Mouse (Mus musculus): ENCODE measurements around the gene Ralgapb. TPM values are rescaled to one million over a fixed set of nuclear protein-coding genes. Genes with fewer than 3 reads are reported as not detected.
"Not testable (repeated sequence)": the region's sequence is repeated elsewhere in the genome, so short reads cannot be mapped to it uniquely, and the experiment has no call there.

Ralgapb gene
- polyA plus RNA-seq, 1 experiment from 2014 or later, result 22.1 TPM

DNA sequence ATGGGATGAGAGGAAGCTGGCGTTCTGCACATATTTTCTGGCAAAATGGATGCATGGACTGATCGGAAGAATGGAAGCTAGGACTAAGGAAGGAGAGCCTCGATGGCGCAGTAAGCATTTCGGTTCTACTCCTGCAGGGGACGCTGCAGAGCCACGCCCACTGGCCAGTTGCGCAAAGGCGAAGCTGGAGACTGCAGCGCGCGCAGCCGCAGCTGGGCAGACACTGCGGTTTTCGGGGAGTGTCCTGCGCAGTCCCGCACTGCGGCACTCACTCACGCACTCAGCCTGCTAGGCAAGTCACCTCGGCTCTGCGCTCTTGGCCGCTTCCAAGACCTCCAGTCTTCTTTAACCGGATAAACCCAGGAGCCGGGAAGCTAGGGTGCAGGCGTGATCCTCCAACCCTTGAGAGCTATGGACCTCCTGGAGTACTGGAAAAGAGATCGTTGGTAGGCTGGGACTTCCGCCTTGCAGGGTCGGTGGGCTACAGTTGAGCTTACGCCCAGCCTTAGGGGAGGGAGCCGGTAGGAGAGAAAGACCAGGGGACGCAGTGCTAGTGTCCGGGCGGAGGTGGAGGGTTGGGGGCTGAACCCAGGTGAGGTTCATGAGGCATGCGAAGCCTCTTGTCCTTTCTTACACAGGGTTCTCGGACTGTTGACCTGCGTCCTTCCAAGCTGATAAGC, 34.1 kb upstream of the Ralgapb start, which contains the start of gene Snhg11:
Gene Snhg11, plus strand, starts transcription at position 196 of the 680 bp plus-strand sequence.
- peak; percentile 87 for ATAC-seq (ENCODE audit: low read depth)
- Histone ChIP-seq H3K9ac (peak within 1 kb of the TSS; percentile 86), H3K27me3 (peaks cover 21% of the 10 kb centered on the region), H3K4me2 (peak within 1 kb of the TSS; percentile 57), H3K9me3 (no peaks in the 10 kb centered on the region), H3K4me1 (replicated peaks) (peaks cover 28% of the 10 kb centered on the region), H3K4me3 (peak within 1 kb of the TSS; percentile 51), H3K36me3 (peaks cover 14% of the 10 kb centered on the region), H3K27ac (replicated peaks) (peak within 1 kb of the TSS; percentile 90)
- under 1% methylated on average over 36 of the region's 36 CpGs for WGBS

DNA sequence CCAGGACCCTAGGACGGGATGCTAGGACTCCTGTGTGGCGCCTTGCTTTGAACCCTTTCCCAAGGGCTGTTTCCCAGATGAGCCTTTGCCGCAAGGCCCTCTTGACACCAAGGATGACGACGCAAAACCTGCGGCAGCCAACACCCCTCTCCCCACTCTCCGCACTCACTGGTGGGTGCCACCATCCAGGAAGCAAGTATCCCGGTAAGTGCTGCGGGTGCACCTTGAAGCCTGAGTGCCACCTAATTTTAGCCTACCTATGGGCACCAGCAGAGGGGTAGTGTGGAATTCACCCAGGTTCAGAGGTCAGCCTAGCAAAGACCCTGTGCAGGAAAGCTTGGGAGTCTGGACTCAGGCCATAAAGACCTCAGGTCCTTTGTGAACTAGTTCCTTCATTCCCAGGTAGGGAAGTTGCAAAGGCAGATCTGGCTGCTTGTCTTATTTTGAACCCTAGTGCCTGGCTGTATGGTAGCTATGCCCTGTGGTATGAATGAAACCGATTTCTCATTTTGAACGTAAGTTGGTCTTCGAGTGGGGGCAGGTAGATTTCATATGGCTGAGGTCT, 33.4 kb upstream of the Ralgapb start:
- peak overlapping the region; percentile 57 for H3K4me2 ChIP-seq
- no peaks in the 10 kb centered on the region for H3K9me3 ChIP-seq

DNA sequence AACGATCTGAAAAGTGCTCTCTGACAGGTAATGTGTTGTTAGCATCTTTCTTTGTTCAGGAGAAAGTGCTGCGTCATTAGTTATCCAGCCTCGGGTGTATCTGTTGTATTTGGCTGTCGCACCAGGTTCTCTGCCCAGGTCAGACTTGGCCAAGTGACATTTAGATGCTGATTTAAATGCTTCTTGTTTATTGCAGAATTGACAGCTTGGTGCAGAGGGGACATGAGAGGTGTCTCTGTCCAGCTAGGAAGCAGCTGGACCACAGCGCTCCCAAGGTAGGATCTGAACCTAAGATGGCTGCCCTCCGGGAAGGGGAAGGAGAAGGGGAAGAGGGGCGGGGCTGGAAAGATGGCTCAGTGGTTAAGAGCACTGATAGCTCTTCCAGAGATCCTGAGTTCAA, 32.9 kb upstream of the Ralgapb start:
- Histone ChIP-seq H3K9me3 (no peaks in the 10 kb centered on the region), H3K27ac (replicated peaks) (peak overlapping the region; percentile 90), H3K4me2 (peak overlapping the region; percentile 57), H3K36me3 (peaks cover 22% of the 10 kb centered on the region), H3K27me3 (peaks cover 21% of the 10 kb centered on the region), H3K4me3 (peak overlapping the region; percentile 51), H3K9ac (peak overlapping the region; percentile 86), H3K4me1 (replicated peaks) (peaks cover 28% of the 10 kb centered on the region)
- ATAC-seq (ENCODE audit: low read depth), result no peak
- WGBS, result 63% methylated on average over 7 of the region's 7 CpGs

More for the DNA sequence above, 33.4 kb upstream of the Ralgapb start:
- Histone ChIP-seq H3K27me3 (peaks cover 21% of the 10 kb centered on the region), H3K4me1 (replicated peaks) (peaks cover 28% of the 10 kb centered on the region), H3K36me3 (peaks cover 20% of the 10 kb centered on the region), H3K27ac (replicated peaks) (peak overlapping the region; percentile 90), H3K9ac (peak overlapping the region; percentile 86), H3K4me3 (peak overlapping the region; percentile 51)
- WGBS, result 27% methylated on average over 12 of the region's 12 CpGs
- ATAC-seq (ENCODE audit: low read depth), result peak; percentile 24

DNA sequence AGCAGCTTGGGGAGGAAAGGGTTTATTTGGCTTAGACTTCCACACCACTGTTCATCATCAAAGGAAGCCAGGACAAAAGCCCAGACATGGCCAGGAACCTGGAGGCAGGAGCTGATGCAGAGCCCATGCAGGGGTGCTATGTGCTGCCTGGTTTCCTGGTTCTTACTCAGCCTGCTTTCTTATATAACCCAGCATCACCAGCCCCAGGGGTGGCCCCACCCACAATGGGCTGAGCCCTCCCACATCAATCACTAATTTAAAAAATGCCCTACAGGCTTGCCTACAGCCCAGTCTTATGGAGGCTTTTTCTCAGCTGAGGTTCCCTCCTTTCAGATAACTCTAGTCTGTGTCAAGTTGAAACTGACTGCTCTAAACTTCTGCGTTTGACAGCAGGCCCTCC, 31.8 kb upstream of the Ralgapb start:
- WGBS, result 89% methylated on average over 1 of the region's 1 CpGs
- peak overlapping the region; percentile 57 for H3K4me2 ChIP-seq
- peaks cover 28% of the 10 kb centered on the region for H3K4me1 ChIP-seq (replicated peaks)

DNA sequence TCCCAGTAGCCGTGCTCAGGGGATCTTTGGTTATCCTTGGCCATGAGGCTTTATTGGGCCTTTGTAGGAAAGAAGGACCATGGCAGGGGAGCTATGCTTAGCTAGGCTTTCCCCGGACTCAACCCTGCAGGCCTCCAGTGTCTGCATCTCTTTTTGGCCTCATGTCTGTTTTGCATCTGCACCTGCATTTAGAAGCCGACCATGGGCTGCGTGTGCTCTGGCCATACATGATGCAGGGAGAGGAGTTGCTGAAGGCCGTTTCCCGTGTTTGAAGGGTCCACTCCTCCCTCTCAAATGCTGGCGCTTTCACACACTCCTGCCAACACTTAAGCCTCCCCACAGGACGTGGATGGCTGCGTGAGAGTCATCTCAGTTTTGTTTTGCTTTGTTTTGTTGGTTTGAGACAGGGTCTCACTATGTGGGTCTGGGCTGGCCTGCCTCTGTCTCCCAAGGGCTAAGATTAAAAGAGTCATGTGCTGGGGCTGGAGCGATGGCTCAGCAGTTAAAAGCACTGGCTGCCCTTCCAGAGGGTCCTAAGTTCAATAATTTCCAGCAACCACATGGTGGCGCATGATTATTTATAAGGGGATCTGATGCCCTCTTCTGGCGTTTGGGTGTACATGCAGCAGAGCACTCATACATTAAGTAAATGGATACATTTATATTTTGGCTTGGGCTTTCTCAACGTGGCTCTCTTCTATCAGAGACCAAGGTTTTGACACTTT, 30.1 kb upstream of the Ralgapb start:
- no peak overlapping the region for H3K4me3 ChIP-seq
- no peak overlapping the region for H3K27ac ChIP-seq (replicated peaks)
- H3K4me2 ChIP-seq, result peak overlapping the region; percentile 18; the same call in 1 of the 2 replicates
- 47% methylated on average over 13 of the region's 13 CpGs for WGBS
- H3K27me3 ChIP-seq, result peaks cover 9% of the 10 kb centered on the region
- H3K4me1 ChIP-seq (replicated peaks), result peaks cover 28% of the 10 kb centered on the region
- ATAC-seq (ENCODE audit: low read depth), result no peak; the same call in 1 of the 2 replicates
- peak overlapping the region; percentile 34; the same call in 1 of the 2 replicates for H3K9ac ChIP-seq
- H3K9me3 ChIP-seq, result no peaks in the 10 kb centered on the region
- H3K36me3 ChIP-seq, result peaks cover 25% of the 10 kb centered on the region

More for the DNA sequence above, 31.8 kb upstream of the Ralgapb start:
- ATAC-seq (ENCODE audit: low read depth), result no peak
- Histone ChIP-seq H3K9ac (peak overlapping the region; percentile 52), H3K27me3 (peaks cover 21% of the 10 kb centered on the region), H3K27ac (replicated peaks) (no peak overlapping the region), H3K9me3 (no peaks in the 10 kb centered on the region), H3K4me3 (peak overlapping the region; percentile 51), H3K36me3 (peaks cover 22% of the 10 kb centered on the region)

DNA sequence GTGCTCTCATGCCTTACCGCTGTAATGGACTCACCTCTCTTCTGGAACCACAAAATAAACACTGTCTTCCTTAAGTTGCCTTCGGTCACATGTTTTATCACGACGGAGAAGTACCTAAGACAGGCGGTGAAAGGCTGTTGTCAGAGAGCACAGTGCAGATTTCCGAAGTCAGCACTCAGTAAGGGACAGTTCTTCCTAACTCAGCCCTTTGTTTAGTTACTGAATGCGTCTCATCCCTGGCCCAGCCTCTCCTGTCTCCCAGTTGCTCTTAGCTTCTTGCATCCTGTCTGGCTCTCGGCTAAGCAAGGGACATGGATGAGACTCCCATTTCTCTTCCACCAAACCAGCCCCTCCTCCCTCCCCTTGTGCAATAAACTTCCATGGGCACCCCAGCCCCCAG, 23.6 kb upstream of the Ralgapb start:
- no peak for ATAC-seq (ENCODE audit: low read depth)
- no peak overlapping the region for H3K4me3 ChIP-seq
- no peak overlapping the region for H3K9ac ChIP-seq
- H3K9me3 ChIP-seq, result no peaks in the 10 kb centered on the region
- H3K27ac ChIP-seq (replicated peaks), result no peak overlapping the region
- no peaks in the 10 kb centered on the region for H3K4me1 ChIP-seq (replicated peaks)
- 41% methylated on average over 8 of the region's 8 CpGs for WGBS
- H3K27me3 ChIP-seq, result no peaks in the 10 kb centered on the region
- H3K4me2 ChIP-seq, result no peak overlapping the region
- peaks cover 14% of the 10 kb centered on the region; the same call in 1 of the 2 replicates for H3K36me3 ChIP-seq

DNA sequence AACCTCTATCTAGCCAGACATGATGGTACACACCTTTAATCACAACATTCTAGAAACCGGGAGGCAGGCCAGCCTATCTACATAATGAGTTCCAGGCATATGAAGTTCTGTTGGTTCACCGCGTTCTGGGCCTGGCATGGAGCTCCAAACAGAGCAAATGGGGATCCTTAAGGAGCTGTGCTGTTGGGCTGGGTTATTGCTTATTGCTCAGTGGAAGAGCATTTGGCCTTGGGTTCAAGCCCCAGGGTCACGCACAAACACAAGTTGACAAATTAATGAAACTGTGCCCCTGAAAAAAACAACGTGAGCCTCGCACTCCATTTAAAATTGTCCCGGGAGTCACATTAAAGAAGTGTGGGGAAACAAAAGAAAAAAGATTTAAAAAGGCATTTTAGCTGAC, 20.2 kb upstream of the Ralgapb start:
- H3K27me3 ChIP-seq, result no peaks in the 10 kb centered on the region
- no peak for ATAC-seq (ENCODE audit: low read depth)
- no peak overlapping the region for H3K9ac ChIP-seq
- H3K9me3 ChIP-seq, result no peaks in the 10 kb centered on the region
- H3K4me1 ChIP-seq (replicated peaks), result no peaks in the 10 kb centered on the region
- H3K4me3 ChIP-seq, result no peak overlapping the region
- H3K4me2 ChIP-seq, result no peak overlapping the region
- peaks cover 8% of the 10 kb centered on the region; the same call in 1 of the 2 replicates for H3K36me3 ChIP-seq
- 85% methylated on average over 7 of the region's 7 CpGs for WGBS
- no peak overlapping the region for H3K27ac ChIP-seq (replicated peaks)

DNA sequence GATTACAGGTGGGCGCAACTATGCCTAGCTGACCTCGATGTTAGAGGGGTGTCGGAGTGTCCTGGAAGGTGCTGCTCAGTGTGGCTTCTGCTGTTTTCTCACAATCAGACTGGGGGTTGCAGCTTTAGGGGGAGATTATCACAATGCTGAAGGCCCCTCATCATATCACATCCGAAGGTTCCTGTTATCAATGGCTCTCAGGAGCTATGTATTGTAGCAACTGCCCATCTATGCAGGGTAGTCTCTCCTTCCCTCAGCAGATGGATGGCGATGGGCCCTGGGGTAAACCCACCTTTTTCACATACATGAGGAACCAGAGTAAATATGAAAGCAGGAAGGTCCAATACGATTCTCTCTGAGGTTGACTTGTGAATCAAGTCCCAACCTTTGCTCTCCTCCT, 13.3 kb upstream of the Ralgapb start:
- Histone ChIP-seq H3K9ac (no peak overlapping the region), H3K4me2 (no peak overlapping the region), H3K4me1 (replicated peaks) (no peaks in the 10 kb centered on the region), H3K4me3 (no peak overlapping the region), H3K36me3 (no peaks in the 10 kb centered on the region), H3K27ac (replicated peaks) (no peak overlapping the region), H3K9me3 (no peaks in the 10 kb centered on the region), H3K27me3 (no peaks in the 10 kb centered on the region)
- 89% methylated on average over 6 of the region's 6 CpGs for WGBS
- no peak for ATAC-seq (ENCODE audit: low read depth)

DNA sequence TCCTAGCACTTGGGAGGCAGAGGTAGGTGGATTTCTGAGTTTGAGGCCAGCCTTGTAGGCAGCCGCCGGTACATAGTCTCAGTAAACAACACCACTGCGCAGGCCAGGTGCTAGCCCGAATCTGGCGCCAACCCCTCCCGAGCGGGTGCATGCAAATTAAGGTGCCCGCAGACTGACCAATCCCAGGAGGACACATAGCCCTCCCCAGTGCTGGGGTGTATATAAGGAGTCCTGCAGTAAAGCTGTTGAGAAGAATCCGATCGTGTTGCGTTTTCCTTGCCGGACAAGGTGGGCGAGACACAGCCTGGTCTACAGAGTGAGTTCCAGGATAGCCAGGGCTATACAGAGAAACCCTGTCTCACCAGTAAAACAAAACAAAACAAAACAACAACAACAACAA, 12.5 kb upstream of the Ralgapb start:
- WGBS, result 65% methylated on average over 13 of the region's 13 CpGs

DNA sequence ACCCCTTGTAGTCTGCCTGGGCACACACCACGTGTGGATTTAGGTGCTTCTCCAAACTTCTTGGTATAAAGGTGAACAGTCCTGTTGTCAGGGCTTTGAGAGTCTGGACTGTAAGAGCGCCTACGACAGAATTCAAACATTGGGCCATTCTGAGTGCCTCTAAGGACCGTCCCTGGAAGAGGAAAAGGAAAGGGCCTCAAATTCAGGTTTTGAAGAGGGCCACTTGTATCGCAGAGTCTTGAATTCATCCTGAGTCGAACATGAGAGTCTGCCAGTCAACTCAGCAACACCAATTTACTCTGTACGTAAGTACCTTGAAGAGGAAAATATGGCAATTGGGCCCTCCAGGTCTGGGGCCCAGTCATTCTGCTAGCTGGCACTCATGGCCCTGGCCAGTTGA, 6.7 kb upstream of the Ralgapb start:
- H3K4me2 ChIP-seq, result no peak overlapping the region
- no peaks in the 10 kb centered on the region for H3K9me3 ChIP-seq
- H3K4me1 ChIP-seq (replicated peaks), result no peaks in the 10 kb centered on the region
- no peaks in the 10 kb centered on the region for H3K36me3 ChIP-seq
- WGBS, result 87% methylated on average over 7 of the region's 7 CpGs
- no peak overlapping the region for H3K27ac ChIP-seq (replicated peaks)
- H3K4me3 ChIP-seq, result no peak overlapping the region
- H3K27me3 ChIP-seq, result no peaks in the 10 kb centered on the region
- ATAC-seq (ENCODE audit: low read depth), result no peak
- H3K9ac ChIP-seq, result no peak overlapping the region

More for the DNA sequence above, 12.5 kb upstream of the Ralgapb start:
- not testable (repeated sequence) for H3K27ac ChIP-seq (replicated peaks); H3K4me3 ChIP-seq; H3K9me3 ChIP-seq; H3K4me1 ChIP-seq (replicated peaks); H3K36me3 ChIP-seq; ATAC-seq (ENCODE audit: low read depth); H3K9ac ChIP-seq; H3K27me3 ChIP-seq; H3K4me2 ChIP-seq

DNA sequence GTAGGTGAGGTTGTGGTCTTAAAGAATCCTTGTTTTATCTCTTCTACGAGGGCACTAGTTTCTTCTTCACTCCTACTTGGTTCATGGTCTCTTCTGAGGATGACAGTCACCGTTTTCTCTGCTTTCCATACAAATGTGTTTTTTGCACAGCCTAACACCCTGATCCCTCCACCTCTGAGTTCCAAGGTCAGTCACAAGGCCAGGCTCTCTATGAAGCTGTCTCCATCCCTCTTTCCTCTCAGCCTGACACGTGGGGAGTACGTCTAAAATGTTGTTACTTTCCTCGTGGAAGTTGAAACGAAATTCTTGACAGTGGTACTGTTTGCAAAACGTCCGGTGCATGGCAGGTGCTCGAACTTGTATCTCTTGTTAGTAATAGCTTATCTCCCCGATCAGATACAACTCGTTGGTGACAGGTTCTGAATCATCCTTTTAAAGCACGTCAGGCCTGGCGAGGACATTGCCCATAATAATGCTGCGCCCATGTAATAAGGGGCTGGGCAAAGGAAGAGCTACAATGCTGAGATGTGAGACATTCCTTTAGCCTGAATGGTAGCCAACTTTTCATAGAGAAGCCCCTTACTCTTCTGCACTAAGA, 552 bp upstream of the Ralgapb start:
- Histone ChIP-seq H3K4me3 (peak overlapping the region; percentile 95), H3K36me3 (no peaks in the 10 kb centered on the region), H3K4me2 (peak overlapping the region; percentile 57), H3K27ac (replicated peaks) (peak overlapping the region; percentile 74), H3K9me3 (no peaks in the 10 kb centered on the region), H3K4me1 (replicated peaks) (peaks cover 32% of the 10 kb centered on the region), H3K9ac (peak overlapping the region; percentile 64), H3K27me3 (no peaks in the 10 kb centered on the region)
- ATAC-seq (ENCODE audit: low read depth), result peak; percentile 45; the same call in 1 of the 2 replicates
- 22% methylated on average over 14 of the region's 14 CpGs for WGBS
